Mouse (Mus musculus) kidney, adult 2 months (tissue): ENCODE results near the gene Atxn7l3b. TPM values are rescaled to one million over a fixed set of nuclear protein-coding genes. Genes with fewer than 3 reads are reported as not detected.

Experiments
- DNase-seq: peaks from one replicate; pipeline ENCODE4 v3.0.0; 2021
- H3K27ac ChIP-seq: fragments of 200-500 bp; 2 replicates; pipeline ENCODE4 v1.5.1; 2012; ENCODE audit warnings: low read depth, low read length, control low read depth, inconsistent platforms; ENCODE audit not compliant: insufficient read depth
- H3K27me3 ChIP-seq: fragments of 200-500 bp; replicated peaks from 2 replicates; pipeline ENCODE4 v1.6.1; 2012; ENCODE audit warnings: mild to moderate bottlenecking, moderate library complexity, low read length, inconsistent platforms; ENCODE audit not compliant: control insufficient read depth, insufficient read depth
- H3K36me3 ChIP-seq: fragments of 200-500 bp; 2 replicates; pipeline ENCODE4 v1.6.1; 2012; ENCODE audit warnings: mild to moderate bottlenecking, moderate library complexity, low read length, inconsistent platforms; ENCODE audit not compliant: control insufficient read depth, insufficient read depth
- H3K4me1 ChIP-seq: fragments of 200-500 bp; 2 replicates; pipeline ENCODE4 v1.6.1; 2011; ENCODE audit warnings: low read length; ENCODE audit not compliant: control insufficient read depth, insufficient read depth
- H3K4me3 ChIP-seq: fragments of 200-500 bp; 2 replicates; pipeline ENCODE4 v1.5.1; 2011; ENCODE audit warnings: mild to moderate bottlenecking, low read depth, low read length, control low read depth; ENCODE audit not compliant: insufficient read depth
- CTCF ChIP-seq: fragments of 200-500 bp; conservative IDR thresholded peaks from 2 replicates; pipeline ENCODE4 v1.5.1; 2011; ENCODE audit warnings: low read depth, mild to moderate bottlenecking, control low read depth, low read length, moderate library complexity, mixed read lengths; ENCODE audit not compliant: insufficient read depth, insufficient read length
- POLR2A ChIP-seq: fragments of 200-500 bp; IDR thresholded peaks from one replicate; pipeline ENCODE4 v1.6.1; 2011; ENCODE audit warnings: low read depth, low read length, control low read depth
- WGBS: fragments of 180-500 bp; shearing (Covaris S2); methylation state at CpG from one replicate; pipeline ENCODE4 v1.1.7; 2018; 5-methylcytosine and 5-hydroxymethylcytosine counted together
- polyA plus RNA-seq: library from polyadenylated mRNA; depleted of rRNA; stranded (reverse); fragments of >200 nt; gene quantifications from 2 replicates; pipeline ENCODE4 v1.2.3, GENCODE M21; 2012

Atxn7l3b gene
- polyA plus RNA-seq, 1 experiment = 32.9 TPM

DNA sequence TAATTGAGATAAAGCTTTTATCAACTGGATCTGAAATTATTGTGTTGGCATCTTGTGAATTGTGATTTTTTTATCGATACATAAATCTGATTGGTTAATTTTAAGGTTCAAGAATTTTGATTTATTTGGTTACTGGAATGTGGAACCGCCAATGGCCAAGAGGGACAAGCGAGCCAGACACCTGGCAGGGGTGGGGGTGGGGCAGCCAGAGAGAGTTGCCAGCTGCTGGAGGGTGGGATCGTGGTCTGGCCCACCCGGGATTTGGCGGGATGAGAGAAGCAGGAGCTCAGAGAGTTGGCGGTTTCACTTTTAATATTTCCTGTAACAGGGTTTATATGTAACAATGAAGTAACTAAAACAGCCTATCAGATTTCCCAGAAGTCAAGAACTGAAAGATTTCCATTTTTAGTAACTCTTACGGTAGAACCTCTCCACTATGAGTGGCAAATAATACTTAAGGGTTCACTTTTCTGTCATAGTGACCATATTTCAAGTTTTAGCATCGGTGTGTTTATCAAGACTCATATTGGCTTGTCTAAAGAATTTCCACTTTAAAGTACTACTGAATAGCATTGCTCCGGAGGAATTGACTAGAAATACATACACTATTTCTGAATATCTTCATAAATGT is 35.1 kb downstream of the Atxn7l3b start:
- Histone ChIP-seq H3K27ac (no peak overlapping the region), H3K27me3 (no peaks in the 10 kb centered on the region), H3K36me3 (no peaks in the 10 kb centered on the region), H3K4me3 (no peak overlapping the region), H3K4me1 (no peaks in the 10 kb centered on the region)
- DNase-seq = no peak
- WGBS = 84% methylated on average over 10 of the region's 10 CpGs
- no peak for TF ChIP-seq POLR2A
- no peak for TF ChIP-seq CTCF

DNA sequence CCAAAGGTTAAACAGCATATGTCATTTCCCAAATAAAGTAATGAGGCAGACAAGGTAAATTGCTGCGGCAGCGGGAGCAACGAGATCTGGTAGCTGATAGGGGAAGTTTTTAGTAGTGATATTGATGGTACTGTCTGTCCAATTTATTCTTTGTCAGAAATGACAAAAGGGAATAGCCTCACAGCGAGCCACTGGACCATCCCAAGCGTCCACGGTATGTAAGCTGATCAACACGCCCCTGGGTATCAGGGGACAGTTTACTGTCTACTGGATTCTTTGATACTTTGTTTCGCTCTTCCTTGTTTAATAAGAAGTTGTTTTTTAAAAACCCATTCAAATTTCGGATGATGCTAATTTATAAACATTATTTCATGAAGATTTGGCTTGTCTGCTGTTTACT is 44.7 kb downstream of the Atxn7l3b start:
- H3K36me3 ChIP-seq = no peaks in the 10 kb centered on the region
- H3K27ac ChIP-seq = 0 out of 2 replicates have a peak overlapping the region, but pooled peaks have one; percentile 5
- no peaks in the 10 kb centered on the region for H3K27me3 ChIP-seq
- no peak for DNase-seq
- no peak overlapping the region for H3K4me3 ChIP-seq
- WGBS = 61% methylated on average over 9 of the region's 9 CpGs
- TF ChIP-seq POLR2A (no peak), CTCF (no peak)
- no peaks in the 10 kb centered on the region; the same call in 1 of the 2 replicates for H3K4me1 ChIP-seq

DNA sequence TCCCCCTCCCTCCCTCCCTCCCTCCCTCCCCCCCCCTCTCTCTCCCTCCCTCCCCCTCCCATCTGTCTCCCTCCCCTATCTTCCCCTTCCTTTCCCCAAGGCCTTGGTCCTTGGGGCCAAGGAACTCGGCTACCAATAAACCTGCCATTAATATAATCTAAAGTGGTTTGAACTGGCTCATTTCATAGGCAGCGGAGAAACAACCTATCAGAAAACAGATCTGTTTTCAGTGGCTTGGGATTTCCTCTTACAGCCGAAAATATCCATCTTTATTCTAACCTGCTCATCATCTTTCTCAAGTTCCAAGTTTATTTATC is 45.2 kb downstream of the Atxn7l3b start:
- WGBS = 31% methylated on average over 3 of the region's 3 CpGs

DNA sequence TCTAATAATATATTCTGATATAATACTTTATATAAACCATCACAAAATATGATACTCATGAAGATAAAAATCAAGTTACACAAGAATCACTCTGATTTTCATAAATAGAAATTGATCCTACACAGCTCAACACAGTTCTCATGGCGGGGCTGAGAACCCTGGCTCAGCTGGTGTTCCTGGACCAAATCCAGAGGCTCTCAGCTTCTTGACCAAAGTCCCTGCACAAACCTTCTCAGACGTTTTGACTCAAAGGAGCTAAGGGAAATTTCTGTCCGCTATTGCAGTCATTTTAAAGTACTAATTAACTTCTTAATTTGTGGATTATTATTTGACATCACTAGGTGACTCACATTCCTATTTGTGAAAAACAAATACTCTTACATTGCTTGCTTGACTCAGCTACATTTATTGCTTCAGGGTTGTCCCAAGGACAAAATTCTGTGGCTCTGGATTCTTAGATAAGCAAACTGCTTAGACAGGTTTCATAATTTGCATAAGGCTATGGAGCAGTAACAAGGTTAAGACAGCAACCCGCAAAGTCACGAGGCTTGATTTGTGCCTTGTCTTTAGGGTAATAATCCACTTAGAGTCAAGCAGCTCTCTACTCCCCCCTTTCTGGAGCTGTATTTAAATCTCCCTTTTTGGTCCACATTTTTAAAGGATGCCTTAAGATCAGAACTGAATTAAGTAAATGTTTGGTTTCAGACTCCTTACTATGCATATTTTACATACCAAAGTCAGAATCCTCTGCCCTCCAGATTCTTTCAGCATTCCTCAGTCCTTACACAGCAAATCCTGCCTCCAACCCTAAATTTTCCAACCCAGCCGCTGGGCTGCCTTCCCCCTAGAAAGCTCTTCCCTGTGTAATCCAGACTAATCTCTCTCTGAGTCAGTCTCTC is 45.8 kb downstream of the Atxn7l3b start:
- H3K36me3 ChIP-seq = no peaks in the 10 kb centered on the region
- TF ChIP-seq POLR2A = no peak
- TF ChIP-seq CTCF = no peak
- WGBS = 8% methylated on average over 6 of the region's 6 CpGs
- H3K4me3 ChIP-seq = no peak overlapping the region
- H3K27ac ChIP-seq = peak overlapping the region; percentile 81
- H3K27me3 ChIP-seq = no peaks in the 10 kb centered on the region
- peak; percentile 77 for DNase-seq
- no peaks in the 10 kb centered on the region; the same call in 1 of the 2 replicates for H3K4me1 ChIP-seq

More for the DNA sequence above, 45.2 kb downstream of the Atxn7l3b start:
- Histone ChIP-seq H3K4me1 (no peaks in the 10 kb centered on the region; the same call in 1 of the 2 replicates), H3K27ac (no peak overlapping the region), H3K4me3 (no peak overlapping the region), H3K36me3 (no peaks in the 10 kb centered on the region), H3K27me3 (no peaks in the 10 kb centered on the region)
- no peak for DNase-seq
- TF ChIP-seq POLR2A (no peak), CTCF (no peak)

DNA sequence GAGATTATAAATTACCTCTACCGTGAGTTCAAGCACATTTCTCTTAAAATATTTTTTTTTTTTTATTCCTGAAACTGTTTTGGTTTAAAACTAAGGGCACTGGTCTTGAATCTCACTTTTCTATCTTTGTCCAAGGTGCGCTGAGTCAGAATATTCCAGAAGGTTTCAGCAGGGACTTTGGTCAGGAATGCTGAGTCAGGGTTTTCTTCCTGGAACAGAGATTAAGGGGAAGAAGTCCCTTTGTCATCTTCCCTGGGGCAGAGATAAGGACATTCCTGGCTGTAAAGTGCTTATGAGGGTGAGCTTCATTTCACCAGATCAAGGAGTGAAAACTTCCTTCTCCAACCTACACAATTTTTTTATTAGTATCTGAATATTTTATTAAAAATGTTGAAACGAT is 46.7 kb downstream of the Atxn7l3b start:
- no peak for TF ChIP-seq POLR2A
- TF ChIP-seq CTCF = no peak
- no peaks in the 10 kb centered on the region for H3K27me3 ChIP-seq
- 81% methylated on average over 3 of the region's 3 CpGs for WGBS
- H3K4me1 ChIP-seq = no peaks in the 10 kb centered on the region; the same call in 1 of the 2 replicates
- DNase-seq = peak; percentile 4
- no peaks in the 10 kb centered on the region for H3K36me3 ChIP-seq
- H3K27ac ChIP-seq = no peak overlapping the region
- H3K4me3 ChIP-seq = no peak overlapping the region

DNA sequence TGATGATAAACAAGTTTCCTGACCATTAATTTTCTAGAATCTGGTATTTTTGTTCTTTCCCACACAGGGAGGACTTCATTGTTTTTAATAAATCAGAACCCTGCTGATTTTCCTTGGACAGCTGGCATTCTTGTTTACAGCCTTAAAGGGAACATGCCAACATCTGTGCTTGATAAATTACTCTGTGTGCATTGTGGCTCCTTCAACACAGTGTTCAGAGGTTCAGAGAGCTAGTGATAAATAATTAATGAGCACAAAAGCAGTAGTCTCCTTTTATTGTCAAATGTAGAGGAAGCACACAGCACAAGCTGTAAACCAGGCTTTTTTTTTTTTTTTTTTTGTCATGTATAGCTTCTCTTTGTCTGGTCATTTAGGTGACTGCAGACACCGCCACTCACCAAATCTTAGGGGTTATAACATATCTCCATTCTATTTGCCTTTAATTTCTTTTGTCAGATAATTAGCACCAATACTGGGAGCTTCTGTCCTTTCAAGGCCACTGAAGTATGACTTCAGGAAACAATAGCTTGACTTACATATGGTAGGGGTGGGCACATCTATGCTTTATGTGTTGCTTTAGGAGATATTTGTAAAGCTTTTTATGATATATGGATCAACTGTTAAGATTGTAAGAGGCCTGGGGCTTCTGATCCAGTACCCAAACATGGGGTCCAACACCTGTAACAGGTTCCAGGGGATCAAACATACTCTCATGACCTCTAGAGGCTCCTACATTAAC is 52.0 kb downstream of the Atxn7l3b start:
- Histone ChIP-seq H3K27me3 (no peaks in the 10 kb centered on the region), H3K36me3 (no peaks in the 10 kb centered on the region), H3K4me3 (no peak overlapping the region), H3K27ac (no peak overlapping the region), H3K4me1 (no peaks in the 10 kb centered on the region)
- TF ChIP-seq POLR2A (no peak), CTCF (no peak)
- 91% methylated on average over 1 of the region's 1 CpGs for WGBS
- no peak for DNase-seq
